Mouse (Mus musculus): ENCODE measurements at regions not wholly inside any gene's neighbourhood (a gene's known extent, or its start where the extent isn't known, plus 50 kb on each side); places are given as distances from the start of the nearest gene placed in this dataset.
A peak's percentile ranks its signal among the peaks of the same experiment; 100 is the strongest.

DNA sequence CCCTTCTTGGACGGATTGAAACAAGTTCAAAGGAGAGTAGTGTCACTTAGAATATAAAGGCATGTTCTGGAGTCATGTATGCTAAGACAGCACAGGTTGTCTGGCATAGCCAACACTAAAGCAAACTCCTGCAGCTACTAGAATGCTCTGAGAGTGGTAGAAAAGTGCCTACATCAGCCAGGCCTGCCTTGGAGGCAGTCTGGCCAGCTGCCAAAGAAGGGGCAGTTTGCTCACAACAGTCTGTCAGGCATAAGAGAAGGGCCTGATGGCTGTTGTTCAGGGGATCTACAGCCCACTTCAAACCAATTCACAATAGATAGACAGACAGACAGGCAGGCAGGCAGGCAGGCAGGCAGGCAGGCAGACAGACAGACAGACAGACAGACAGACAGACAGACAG lies 136.5 kb upstream of the Dap start:
- no peak overlapping the region for H3K9ac ChIP-seq (replicated peaks; ENCODE audit: low read length)
- 82% methylated on average over 1 of the region's 1 CpGs for WGBS
- no peak for ATAC-seq (ENCODE audit: low FRiP score, low TSS enrichment)
- H3K9me3 ChIP-seq (ENCODE audit: control insufficient read depth, low read length) = no peaks in the 10 kb centered on the region
- H3K36me3 ChIP-seq (ENCODE audit: control insufficient read depth, insufficient read depth, low read length) = no peaks in the 10 kb centered on the region
- H3K4me2 ChIP-seq (ENCODE audit: low read length) = no peak overlapping the region
- H3K4me1 ChIP-seq (ENCODE audit: control insufficient read depth, insufficient read depth, low read length) = no peaks in the 10 kb centered on the region
- H3K27me3 ChIP-seq (ENCODE audit: control insufficient read depth, insufficient read depth, low read length) = no peaks in the 10 kb centered on the region
- no peak overlapping the region for H3K27ac ChIP-seq (replicated peaks; ENCODE audit: low read depth, low read length)
- H3K4me3 ChIP-seq (replicated peaks; ENCODE audit: low read depth, low read length) = no peak overlapping the region
- peak; percentile 61 for DNase-seq

DNA sequence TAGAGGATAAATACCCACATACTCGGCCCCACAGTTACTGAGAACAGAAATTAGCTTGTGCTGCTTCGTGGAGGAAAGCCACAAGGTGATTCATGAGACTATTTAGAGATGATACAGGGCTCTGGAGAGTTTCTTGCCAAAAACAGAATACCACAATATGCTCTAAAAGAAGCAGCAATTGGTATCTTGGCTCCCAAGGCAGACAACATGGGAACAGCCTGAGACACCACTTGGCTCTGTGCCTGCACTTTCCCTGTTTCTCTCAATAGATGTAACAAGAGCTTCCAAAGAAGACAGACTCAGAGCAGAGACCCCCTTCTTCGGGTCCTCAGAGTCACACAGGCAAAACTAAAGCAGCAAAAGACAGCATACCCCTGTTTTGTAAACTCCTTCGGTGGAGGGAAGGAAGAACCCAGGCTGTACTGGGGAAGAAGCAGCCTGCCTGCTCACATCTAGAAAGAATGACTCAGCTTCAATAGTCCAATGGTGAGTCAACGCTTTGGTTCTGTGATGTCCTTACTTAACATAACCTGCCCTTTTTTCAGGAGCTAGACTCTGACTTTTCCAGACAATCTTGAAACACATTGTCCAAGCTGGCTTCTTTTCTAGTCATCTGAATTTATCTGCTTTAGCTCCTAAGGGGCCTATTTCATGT lies 132.1 kb upstream of the Dap start:
- no peaks in the 10 kb centered on the region for H3K36me3 ChIP-seq (ENCODE audit: control insufficient read depth, insufficient read depth, low read length)
- H3K4me2 ChIP-seq (ENCODE audit: low read length) = no peak overlapping the region
- no peak overlapping the region for H3K9ac ChIP-seq (replicated peaks; ENCODE audit: low read length)
- H3K9me3 ChIP-seq (ENCODE audit: control insufficient read depth, low read length) = no peaks in the 10 kb centered on the region
- H3K4me1 ChIP-seq (ENCODE audit: control insufficient read depth, insufficient read depth, low read length) = no peaks in the 10 kb centered on the region
- ATAC-seq (ENCODE audit: low FRiP score, low TSS enrichment) = no peak
- no peak overlapping the region for H3K27ac ChIP-seq (replicated peaks; ENCODE audit: low read depth, low read length)
- DNase-seq = peak; percentile 20
- WGBS = 77% methylated on average over 5 of the region's 5 CpGs
- no peak overlapping the region for H3K4me3 ChIP-seq (replicated peaks; ENCODE audit: low read depth, low read length)
- H3K27me3 ChIP-seq (ENCODE audit: control insufficient read depth, insufficient read depth, low read length) = no peaks in the 10 kb centered on the region

DNA sequence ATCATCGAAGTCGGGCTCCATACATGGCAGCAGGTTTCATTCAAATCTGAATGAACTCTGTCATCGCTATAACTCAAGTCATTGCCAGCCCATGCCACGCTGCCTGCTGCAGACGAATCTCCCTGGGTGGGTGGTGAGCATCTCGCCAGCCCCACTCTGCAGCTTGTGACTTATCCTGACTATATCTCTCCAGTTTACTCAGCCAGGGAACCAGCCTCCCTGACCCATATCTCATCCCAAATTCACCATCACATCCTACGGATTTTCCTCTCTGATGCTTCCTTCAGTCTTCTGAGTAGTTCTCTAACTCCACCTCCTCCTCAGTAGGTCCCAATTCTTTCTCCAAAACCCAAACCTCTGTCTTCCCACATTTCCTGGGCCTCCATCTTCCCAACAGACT lies 127.9 kb upstream of the Dap start:
- no peak overlapping the region for H3K27ac ChIP-seq (replicated peaks; ENCODE audit: low read depth, low read length)
- ATAC-seq (ENCODE audit: low FRiP score, low TSS enrichment) (no peak), DNase-seq (no peak)
- H3K4me1 ChIP-seq (ENCODE audit: control insufficient read depth, insufficient read depth, low read length) = no peaks in the 10 kb centered on the region
- no peaks in the 10 kb centered on the region for H3K9me3 ChIP-seq (ENCODE audit: control insufficient read depth, low read length)
- H3K4me2 ChIP-seq (ENCODE audit: low read length) = no peak overlapping the region
- H3K27me3 ChIP-seq (ENCODE audit: control insufficient read depth, insufficient read depth, low read length) = no peaks in the 10 kb centered on the region
- H3K9ac ChIP-seq (replicated peaks; ENCODE audit: low read length) = no peak overlapping the region
- no peak overlapping the region for H3K4me3 ChIP-seq (replicated peaks; ENCODE audit: low read depth, low read length)
- 93% methylated on average over 7 of the region's 7 CpGs for WGBS
- H3K36me3 ChIP-seq (ENCODE audit: control insufficient read depth, insufficient read depth, low read length) = no peaks in the 10 kb centered on the region

DNA sequence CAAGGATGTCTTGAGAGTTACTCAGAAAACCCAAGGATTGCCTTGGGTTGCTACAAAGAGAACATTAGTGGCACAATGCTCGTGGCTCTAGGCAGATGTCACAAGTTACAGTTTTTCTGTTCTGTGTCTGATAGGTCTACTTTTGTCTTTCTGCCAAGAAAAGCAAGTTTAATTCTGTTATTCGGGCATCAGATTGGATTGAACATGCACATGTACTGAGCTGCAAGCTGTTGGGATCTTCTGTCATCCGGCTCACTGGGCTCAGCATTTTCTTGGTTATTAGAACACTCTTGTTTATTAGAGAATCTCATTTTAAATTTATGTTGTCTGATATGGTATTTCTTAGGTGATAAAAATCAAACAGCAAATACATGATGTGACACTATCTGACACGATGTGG lies 126.8 kb upstream of the Dap start:
- no peaks in the 10 kb centered on the region for H3K4me1 ChIP-seq (ENCODE audit: control insufficient read depth, insufficient read depth, low read length)
- H3K9ac ChIP-seq (replicated peaks; ENCODE audit: low read length) = no peak overlapping the region
- no peak overlapping the region for H3K4me2 ChIP-seq (ENCODE audit: low read length)
- ATAC-seq (ENCODE audit: low FRiP score, low TSS enrichment) = no peak
- H3K36me3 ChIP-seq (ENCODE audit: control insufficient read depth, insufficient read depth, low read length) = no peaks in the 10 kb centered on the region
- H3K27me3 ChIP-seq (ENCODE audit: control insufficient read depth, insufficient read depth, low read length) = no peaks in the 10 kb centered on the region
- H3K4me3 ChIP-seq (replicated peaks; ENCODE audit: low read depth, low read length) = no peak overlapping the region
- no peak for DNase-seq
- WGBS = 80% methylated on average over 4 of the region's 4 CpGs
- H3K27ac ChIP-seq (replicated peaks; ENCODE audit: low read depth, low read length) = no peak overlapping the region
- H3K9me3 ChIP-seq (ENCODE audit: control insufficient read depth, low read length) = no peaks in the 10 kb centered on the region

DNA sequence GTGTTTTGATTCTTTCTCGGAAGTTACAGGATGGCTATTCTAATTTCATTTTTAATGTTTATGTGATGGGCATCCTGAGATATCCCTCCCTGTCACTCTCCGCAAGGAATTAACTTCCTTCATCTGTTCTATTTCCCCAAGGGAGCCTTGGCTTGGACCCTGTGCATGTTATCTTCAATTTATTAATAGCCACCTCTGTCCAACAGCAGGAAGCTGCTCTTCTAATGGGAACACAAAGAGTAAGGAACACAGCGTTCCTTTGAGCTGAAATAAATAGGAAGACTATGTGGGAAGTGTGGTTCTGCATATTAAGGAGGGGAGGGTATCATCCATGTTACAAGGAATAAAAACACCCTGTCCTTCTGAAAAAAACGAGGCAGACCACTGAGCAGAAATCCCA lies 119.4 kb upstream of the Dap start:
- H3K9ac ChIP-seq (replicated peaks; ENCODE audit: low read length) = no peak overlapping the region
- H3K27me3 ChIP-seq (ENCODE audit: control insufficient read depth, insufficient read depth, low read length) = no peaks in the 10 kb centered on the region
- no peak overlapping the region for H3K27ac ChIP-seq (replicated peaks; ENCODE audit: low read depth, low read length)
- ATAC-seq (ENCODE audit: low FRiP score, low TSS enrichment) (no peak), DNase-seq (no peak)
- H3K4me2 ChIP-seq (ENCODE audit: low read length) = no peak overlapping the region
- H3K4me1 ChIP-seq (ENCODE audit: control insufficient read depth, insufficient read depth, low read length) = no peaks in the 10 kb centered on the region
- 83% methylated on average over 4 of the region's 4 CpGs for WGBS
- H3K36me3 ChIP-seq (ENCODE audit: control insufficient read depth, insufficient read depth, low read length) = no peaks in the 10 kb centered on the region
- no peaks in the 10 kb centered on the region for H3K9me3 ChIP-seq (ENCODE audit: control insufficient read depth, low read length)
- H3K4me3 ChIP-seq (replicated peaks; ENCODE audit: low read depth, low read length) = no peak overlapping the region

DNA sequence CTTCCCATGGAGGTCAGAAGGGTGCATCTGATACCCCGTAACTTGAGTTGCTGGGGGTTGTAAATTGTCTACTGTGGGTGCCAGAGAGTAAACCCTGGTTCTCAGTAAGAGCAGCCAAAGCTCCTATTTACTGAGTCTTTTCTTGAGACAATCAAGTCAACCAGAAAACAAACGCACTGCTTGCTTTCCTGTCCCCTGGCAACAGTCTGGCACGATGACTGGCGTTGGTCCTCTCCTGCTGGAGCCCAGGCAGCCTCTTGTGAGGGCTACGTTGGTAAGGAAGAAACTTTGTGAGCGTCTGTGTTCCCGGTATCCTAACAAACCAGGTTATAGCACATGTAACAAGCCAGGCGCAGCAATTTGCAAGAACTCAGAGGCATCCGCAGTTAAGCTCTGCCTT lies 117.2 kb upstream of the Dap start:
- Histone ChIP-seq H3K4me1 (ENCODE audit: control insufficient read depth, insufficient read depth, low read length) (no peaks in the 10 kb centered on the region), H3K9me3 (ENCODE audit: control insufficient read depth, low read length) (no peaks in the 10 kb centered on the region), H3K4me3 (replicated peaks; ENCODE audit: low read depth, low read length) (no peak overlapping the region), H3K36me3 (ENCODE audit: control insufficient read depth, insufficient read depth, low read length) (no peaks in the 10 kb centered on the region), H3K27me3 (ENCODE audit: control insufficient read depth, insufficient read depth, low read length) (no peaks in the 10 kb centered on the region), H3K9ac (replicated peaks; ENCODE audit: low read length) (no peak overlapping the region), H3K27ac (replicated peaks; ENCODE audit: low read depth, low read length) (no peak overlapping the region), H3K4me2 (ENCODE audit: low read length) (no peak overlapping the region)
- ATAC-seq (ENCODE audit: low FRiP score, low TSS enrichment) (no peak), DNase-seq (no peak)
- WGBS = 82% methylated on average over 9 of the region's 9 CpGs

DNA sequence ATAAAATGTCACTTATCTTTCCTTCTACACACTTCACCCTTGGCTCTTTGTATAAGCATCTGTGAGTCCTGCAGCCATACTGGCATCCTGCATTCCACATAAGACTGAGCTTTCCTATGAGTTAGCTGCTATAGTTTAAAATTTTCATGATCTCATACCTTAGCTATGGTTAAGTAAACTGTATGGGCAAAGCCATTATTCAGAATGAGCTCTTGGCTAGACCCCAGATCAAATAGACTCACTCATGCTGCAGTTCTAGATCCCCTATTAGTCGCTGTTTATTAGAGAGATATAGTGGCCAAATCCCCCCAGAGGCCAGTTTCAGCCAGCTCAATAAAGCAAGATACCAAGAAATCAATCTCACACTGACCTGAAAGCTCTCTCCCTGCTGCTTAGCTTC lies 110.9 kb upstream of the Dap start:
- WGBS = 77% methylated on average over 1 of the region's 1 CpGs
- no peak for DNase-seq
- Histone ChIP-seq H3K4me1 (ENCODE audit: control insufficient read depth, insufficient read depth, low read length) (no peaks in the 10 kb centered on the region), H3K9me3 (ENCODE audit: control insufficient read depth, low read length) (no peaks in the 10 kb centered on the region), H3K27ac (replicated peaks; ENCODE audit: low read depth, low read length) (no peak overlapping the region), H3K9ac (replicated peaks; ENCODE audit: low read length) (no peak overlapping the region), H3K27me3 (ENCODE audit: control insufficient read depth, insufficient read depth, low read length) (no peaks in the 10 kb centered on the region), H3K4me3 (replicated peaks; ENCODE audit: low read depth, low read length) (no peak overlapping the region), H3K4me2 (ENCODE audit: low read length) (no peak overlapping the region), H3K36me3 (ENCODE audit: control insufficient read depth, insufficient read depth, low read length) (no peaks in the 10 kb centered on the region)
- no peak for ATAC-seq (ENCODE audit: low FRiP score, low TSS enrichment)

DNA sequence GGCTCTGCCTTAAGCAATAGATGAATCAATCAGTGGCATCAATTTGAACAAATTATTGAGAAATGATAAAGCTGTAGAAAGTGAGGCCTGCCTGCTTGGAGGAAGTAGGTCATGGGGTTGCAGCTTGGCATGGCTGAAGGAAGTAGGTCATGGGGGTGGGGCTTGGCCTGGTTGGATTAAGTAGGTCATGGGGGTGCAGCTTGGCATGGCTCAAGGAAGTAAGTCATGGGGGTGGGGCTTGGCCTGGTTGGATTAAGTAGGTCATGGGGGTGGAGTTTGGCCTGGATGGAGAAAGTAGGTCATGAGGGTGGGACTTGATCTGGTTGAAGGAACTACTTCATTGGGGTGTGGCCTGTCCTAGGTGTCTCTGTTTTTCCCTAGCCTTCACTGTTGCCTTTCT lies 106.8 kb upstream of the Dap start:
- no peaks in the 10 kb centered on the region for H3K27me3 ChIP-seq (ENCODE audit: control insufficient read depth, insufficient read depth, low read length)
- DNase-seq = no peak
- H3K9ac ChIP-seq (replicated peaks; ENCODE audit: low read length) = no peak overlapping the region
- H3K4me3 ChIP-seq (replicated peaks; ENCODE audit: low read depth, low read length) = no peak overlapping the region
- no peaks in the 10 kb centered on the region for H3K36me3 ChIP-seq (ENCODE audit: control insufficient read depth, insufficient read depth, low read length)
- no peaks in the 10 kb centered on the region; the same call in 1 of the 2 replicates for H3K4me1 ChIP-seq (ENCODE audit: control insufficient read depth, insufficient read depth, low read length)
- H3K9me3 ChIP-seq (ENCODE audit: control insufficient read depth, low read length) = no peaks in the 10 kb centered on the region
- no peak for ATAC-seq (ENCODE audit: low FRiP score, low TSS enrichment)
- H3K27ac ChIP-seq (replicated peaks; ENCODE audit: low read depth, low read length) = no peak overlapping the region
- no peak overlapping the region for H3K4me2 ChIP-seq (ENCODE audit: low read length)

DNA sequence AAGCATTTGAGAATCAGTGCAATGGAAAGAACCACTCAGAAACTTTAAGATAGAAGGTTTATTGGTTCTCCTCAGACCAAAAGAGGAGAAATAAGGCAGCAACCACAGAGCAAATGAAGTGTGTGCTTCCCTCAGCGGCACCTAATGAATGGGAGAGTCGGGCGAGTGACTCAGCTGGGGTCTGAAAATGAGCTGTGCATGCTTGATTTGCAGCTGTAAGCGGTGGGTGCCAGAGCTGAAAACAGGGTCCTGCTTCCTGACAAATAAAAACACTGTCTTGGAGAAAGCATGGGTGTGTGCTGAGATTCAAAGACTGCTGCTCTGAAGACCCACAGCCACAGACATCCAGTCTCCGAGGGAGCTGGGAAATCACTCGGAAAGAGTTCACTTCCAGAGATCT lies 104.0 kb upstream of the Dap start:
- WGBS = 59% methylated on average over 6 of the region's 6 CpGs
- ATAC-seq (ENCODE audit: low FRiP score, low TSS enrichment) (no peak), DNase-seq (peak; percentile 35)
- Histone ChIP-seq H3K4me3 (replicated peaks; ENCODE audit: low read depth, low read length) (no peak overlapping the region), H3K4me1 (ENCODE audit: control insufficient read depth, insufficient read depth, low read length) (no peaks in the 10 kb centered on the region; the same call in 1 of the 2 replicates), H3K36me3 (ENCODE audit: control insufficient read depth, insufficient read depth, low read length) (no peaks in the 10 kb centered on the region), H3K9me3 (ENCODE audit: control insufficient read depth, low read length) (no peaks in the 10 kb centered on the region), H3K27me3 (ENCODE audit: control insufficient read depth, insufficient read depth, low read length) (no peaks in the 10 kb centered on the region), H3K9ac (replicated peaks; ENCODE audit: low read length) (no peak overlapping the region), H3K27ac (replicated peaks; ENCODE audit: low read depth, low read length) (no peak overlapping the region), H3K4me2 (ENCODE audit: low read length) (no peak overlapping the region)
